Mouse (Mus musculus): Measurements from ENCODE around the gene Ctbs. TPM values are rescaled to one million over a fixed set of nuclear protein-coding genes. Genes with fewer than 3 reads are reported as not detected.
"Not testable (repeated sequence)": the region's sequence is repeated elsewhere in the genome, so short reads cannot be mapped to it uniquely, and the experiment has no call there.

The Ctbs gene
- polyA plus RNA-seq, 1 experiment from 2014 or later = 10.6 TPM

DNA sequence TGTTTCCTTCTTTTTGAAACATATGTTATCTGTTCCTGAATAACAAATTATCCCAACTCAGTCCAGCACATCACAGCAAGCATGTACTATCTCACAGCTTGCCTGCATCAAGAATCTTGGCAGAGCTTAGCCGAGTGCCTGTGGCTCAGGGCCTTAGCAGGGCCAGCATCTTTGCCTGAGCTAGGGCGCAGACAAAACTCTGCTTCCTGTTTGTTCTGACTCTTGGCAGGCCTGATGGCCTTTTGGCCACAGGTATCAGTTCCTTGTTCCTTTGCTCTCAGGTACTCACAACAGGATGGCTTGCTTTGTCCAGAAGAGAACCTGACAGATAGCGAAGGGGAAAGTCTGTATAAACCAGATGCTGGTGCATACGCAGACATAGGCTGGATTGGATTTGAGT lies 35.6 kb upstream of the Ctbs start:
- ATAC-seq (ENCODE audit: insufficient number of reproducible peaks, low FRiP score, low TSS enrichment, low read depth) = no peak
- Histone ChIP-seq H3K9ac (no peak overlapping the region), H3K27me3 (no peaks in the 10 kb centered on the region), H3K4me2 (replicated peaks) (no peak overlapping the region), H3K36me3 (peaks cover 10% of the 10 kb centered on the region; the same call in 1 of the 2 replicates), H3K4me1 (peaks cover 11% of the 10 kb centered on the region; the same call in 1 of the 2 replicates), H3K9me3 (replicated peaks) (no peaks in the 10 kb centered on the region), H3K27ac (replicated peaks) (no peak overlapping the region), H3K4me3 (replicated peaks) (no peak overlapping the region)
- 82% methylated on average over 4 of the region's 4 CpGs for WGBS

DNA sequence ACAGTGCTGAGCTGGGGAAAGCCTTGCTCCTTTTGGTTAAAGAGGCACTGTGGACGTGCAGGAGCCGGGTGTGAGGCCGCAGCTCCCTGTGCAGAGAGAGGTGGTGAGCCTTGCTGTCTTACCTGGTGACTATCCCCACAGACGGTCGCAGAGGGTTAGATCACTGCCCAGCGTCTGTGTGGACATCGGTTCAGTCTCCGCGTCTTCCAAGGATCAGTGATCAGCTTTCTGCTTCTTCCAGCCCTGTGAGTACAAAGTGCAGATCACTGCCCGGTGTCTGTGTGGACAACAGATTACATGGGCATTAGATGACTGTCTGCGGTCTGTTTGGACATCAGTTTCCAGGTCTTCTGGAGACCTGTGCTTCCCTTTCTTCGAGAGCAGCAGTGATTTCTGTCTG lies 35.0 kb upstream of the Ctbs start:
- Histone ChIP-seq H3K4me1 (peaks cover 11% of the 10 kb centered on the region; the same call in 1 of the 2 replicates), H3K9ac (no peak overlapping the region), H3K4me3 (replicated peaks) (no peak overlapping the region), H3K4me2 (replicated peaks) (no peak overlapping the region), H3K36me3 (peaks cover 16% of the 10 kb centered on the region; the same call in 1 of the 2 replicates), H3K27me3 (no peaks in the 10 kb centered on the region), H3K27ac (replicated peaks) (no peak overlapping the region), H3K9me3 (replicated peaks) (no peaks in the 10 kb centered on the region)
- 90% methylated on average over 12 of the region's 12 CpGs for WGBS
- no peak for ATAC-seq (ENCODE audit: insufficient number of reproducible peaks, low FRiP score, low TSS enrichment, low read depth)

DNA sequence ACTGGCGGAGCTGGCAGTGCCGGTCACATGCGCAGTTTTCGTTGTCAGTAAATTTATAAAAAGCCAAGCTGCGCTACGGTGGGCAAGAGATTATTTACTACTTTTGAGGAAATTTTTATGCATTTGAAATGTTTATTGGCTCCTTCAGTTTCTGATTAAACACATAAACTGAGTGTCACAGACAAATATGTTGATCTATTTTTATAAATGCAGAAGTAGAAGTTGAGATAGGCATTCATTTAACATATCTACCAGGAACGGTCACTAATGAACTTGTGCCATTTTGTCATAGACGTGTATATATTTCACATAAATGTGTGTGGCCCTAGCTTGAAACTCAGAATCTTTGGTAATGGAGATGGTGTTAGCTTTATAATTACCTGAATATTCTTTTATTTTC lies 31.7 kb upstream of the Ctbs start:
- Histone ChIP-seq H3K27ac (replicated peaks) (no peak overlapping the region), H3K4me1 (no peaks in the 10 kb centered on the region), H3K9me3 (replicated peaks) (no peaks in the 10 kb centered on the region), H3K27me3 (no peaks in the 10 kb centered on the region), H3K4me3 (replicated peaks) (no peak overlapping the region), H3K9ac (no peak overlapping the region), H3K36me3 (peaks cover 24% of the 10 kb centered on the region; the same call in 1 of the 2 replicates), H3K4me2 (replicated peaks) (no peak overlapping the region)
- 95% methylated on average over 8 of the region's 8 CpGs for WGBS
- no peak for ATAC-seq (ENCODE audit: insufficient number of reproducible peaks, low FRiP score, low TSS enrichment, low read depth)

DNA sequence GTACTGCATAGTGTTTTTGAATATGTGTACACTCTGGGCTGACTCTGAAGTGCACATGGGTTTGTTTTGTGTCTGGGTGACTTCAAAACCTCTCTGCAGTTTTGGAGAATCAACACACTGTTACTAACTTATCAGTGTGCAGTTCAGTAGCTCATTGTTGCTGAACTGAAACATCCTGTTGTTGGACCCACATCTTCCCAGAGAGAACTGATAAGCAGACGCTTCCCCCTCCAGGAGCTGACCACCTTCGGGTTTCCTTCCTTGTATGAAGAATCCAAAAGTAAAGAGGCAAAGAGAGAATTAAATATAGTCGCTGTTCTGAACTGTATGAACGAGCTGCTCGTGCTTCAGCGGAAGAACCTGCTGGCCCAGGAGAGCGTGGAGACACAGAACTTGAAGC lies 30.7 kb upstream of the Ctbs start:
- Histone ChIP-seq H3K9me3 (replicated peaks) (no peaks in the 10 kb centered on the region), H3K9ac (no peak overlapping the region), H3K4me2 (replicated peaks) (no peak overlapping the region), H3K4me3 (replicated peaks) (no peak overlapping the region), H3K36me3 (peaks cover 33% of the 10 kb centered on the region), H3K27me3 (no peaks in the 10 kb centered on the region), H3K4me1 (no peaks in the 10 kb centered on the region), H3K27ac (replicated peaks) (no peak overlapping the region)
- WGBS = 91% methylated on average over 7 of the region's 7 CpGs
- ATAC-seq (ENCODE audit: insufficient number of reproducible peaks, low FRiP score, low TSS enrichment, low read depth) = no peak

DNA sequence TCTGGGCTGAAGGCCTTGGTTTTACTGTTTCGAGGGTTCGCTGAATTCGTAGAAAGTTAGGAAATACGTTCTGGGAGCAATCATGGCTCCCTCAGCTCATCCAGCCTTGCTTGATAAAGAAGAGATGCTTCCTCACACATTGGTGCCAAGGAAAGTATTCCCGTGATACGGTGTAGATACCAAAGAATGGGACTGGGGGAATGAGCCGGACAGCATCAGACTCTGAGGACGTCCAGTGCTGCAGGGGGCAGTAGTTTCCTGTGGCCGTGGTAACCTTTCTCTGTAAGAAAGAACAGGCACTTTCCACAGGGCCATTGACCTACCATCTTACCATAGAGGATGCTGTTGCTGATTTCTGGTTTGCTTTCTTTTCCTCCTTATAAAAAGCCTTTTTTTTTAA lies 30.1 kb upstream of the Ctbs start:
- Histone ChIP-seq H3K4me3 (replicated peaks) (no peak overlapping the region), H3K9ac (no peak overlapping the region), H3K36me3 (peaks cover 33% of the 10 kb centered on the region), H3K4me1 (no peaks in the 10 kb centered on the region), H3K9me3 (replicated peaks) (no peaks in the 10 kb centered on the region), H3K4me2 (replicated peaks) (no peak overlapping the region), H3K27me3 (no peaks in the 10 kb centered on the region), H3K27ac (replicated peaks) (no peak overlapping the region)
- 90% methylated on average over 9 of the region's 9 CpGs for WGBS
- no peak for ATAC-seq (ENCODE audit: insufficient number of reproducible peaks, low FRiP score, low TSS enrichment, low read depth)

DNA sequence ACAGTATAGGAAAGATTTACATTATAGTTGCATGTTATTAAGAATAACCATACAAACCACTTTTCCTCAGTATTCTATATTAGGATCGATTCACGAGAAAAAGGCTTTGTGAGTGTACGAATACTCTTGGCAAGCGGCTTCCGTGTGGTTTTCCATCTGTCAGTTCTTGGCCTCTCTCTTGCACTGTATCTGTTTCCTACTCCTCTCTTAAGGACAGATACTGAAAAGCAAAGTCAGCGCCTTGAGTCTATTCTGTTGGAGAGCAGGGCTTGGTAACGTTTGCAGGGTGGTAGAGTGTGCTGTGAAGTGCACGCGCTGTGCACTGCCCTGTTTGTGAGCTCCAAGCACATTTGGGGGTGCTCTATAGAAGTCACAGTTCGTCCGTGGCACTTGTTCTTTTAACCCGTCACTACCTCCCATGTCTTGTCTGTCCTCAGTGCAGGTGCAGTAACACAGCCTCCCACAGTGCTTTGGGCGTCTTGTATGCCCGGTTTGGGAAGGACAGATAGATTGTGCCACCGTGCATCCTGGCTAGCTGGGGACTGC lies 29.5 kb upstream of the Ctbs start:
- H3K27me3 ChIP-seq = no peaks in the 10 kb centered on the region
- no peaks in the 10 kb centered on the region for H3K9me3 ChIP-seq (replicated peaks)
- H3K27ac ChIP-seq (replicated peaks) = no peak overlapping the region
- no peaks in the 10 kb centered on the region for H3K4me1 ChIP-seq
- ATAC-seq (ENCODE audit: insufficient number of reproducible peaks, low FRiP score, low TSS enrichment, low read depth) = no peak
- no peak overlapping the region for H3K9ac ChIP-seq
- no peak overlapping the region for H3K4me2 ChIP-seq (replicated peaks)
- no peak overlapping the region for H3K4me3 ChIP-seq (replicated peaks)
- 89% methylated on average over 15 of the region's 15 CpGs for WGBS
- peaks cover 33% of the 10 kb centered on the region for H3K36me3 ChIP-seq

DNA sequence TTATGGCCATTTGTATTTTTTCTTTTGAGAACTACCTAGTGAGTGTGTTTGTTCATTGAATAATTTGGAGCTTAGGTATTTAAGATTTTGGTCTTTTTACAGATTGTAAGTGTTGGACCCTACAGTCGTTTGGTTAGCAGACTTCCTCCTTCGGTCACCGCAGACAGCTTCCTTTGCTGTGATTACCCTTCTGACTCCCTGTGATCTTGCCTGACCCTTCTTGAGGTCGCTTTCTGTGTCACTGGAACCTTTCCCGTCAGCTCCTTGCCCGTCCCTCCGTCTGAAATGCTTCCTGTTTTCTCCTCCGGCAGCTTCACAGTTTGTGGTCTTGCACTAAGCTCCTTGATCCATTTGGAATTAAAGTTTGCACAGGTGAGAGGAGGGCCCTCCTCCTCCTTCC lies 27.8 kb upstream of the Ctbs start:
- H3K4me1 ChIP-seq = no peaks in the 10 kb centered on the region
- no peak overlapping the region for H3K27ac ChIP-seq (replicated peaks)
- no peak for ATAC-seq (ENCODE audit: insufficient number of reproducible peaks, low FRiP score, low TSS enrichment, low read depth)
- no peak overlapping the region for H3K4me2 ChIP-seq (replicated peaks)
- H3K9ac ChIP-seq = no peak overlapping the region
- no peaks in the 10 kb centered on the region for H3K27me3 ChIP-seq
- 41% methylated on average over 8 of the region's 8 CpGs for WGBS
- H3K4me3 ChIP-seq (replicated peaks) = no peak overlapping the region
- H3K9me3 ChIP-seq (replicated peaks) = no peaks in the 10 kb centered on the region
- H3K36me3 ChIP-seq = peaks cover 33% of the 10 kb centered on the region

DNA sequence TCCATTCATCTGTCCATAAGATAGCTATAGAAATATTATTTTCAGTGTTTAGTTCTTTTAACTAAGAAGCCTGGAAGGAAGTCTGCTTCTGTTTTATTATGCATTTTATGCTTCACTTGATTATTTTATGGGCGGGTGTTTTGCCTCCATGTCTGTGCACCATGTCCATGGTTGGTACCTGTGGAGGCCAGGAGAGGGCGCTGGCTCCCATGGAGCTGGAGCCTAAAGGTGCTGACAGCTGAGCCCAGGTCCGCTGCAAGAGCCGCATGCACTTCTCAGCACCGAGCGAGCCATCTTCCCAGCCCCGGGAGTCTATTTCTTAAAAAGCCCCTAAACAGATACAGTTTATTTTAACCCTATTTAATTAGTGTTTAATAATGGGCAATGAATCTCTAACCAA lies 25.9 kb upstream of the Ctbs start:
- WGBS = 82% methylated on average over 7 of the region's 7 CpGs

DNA sequence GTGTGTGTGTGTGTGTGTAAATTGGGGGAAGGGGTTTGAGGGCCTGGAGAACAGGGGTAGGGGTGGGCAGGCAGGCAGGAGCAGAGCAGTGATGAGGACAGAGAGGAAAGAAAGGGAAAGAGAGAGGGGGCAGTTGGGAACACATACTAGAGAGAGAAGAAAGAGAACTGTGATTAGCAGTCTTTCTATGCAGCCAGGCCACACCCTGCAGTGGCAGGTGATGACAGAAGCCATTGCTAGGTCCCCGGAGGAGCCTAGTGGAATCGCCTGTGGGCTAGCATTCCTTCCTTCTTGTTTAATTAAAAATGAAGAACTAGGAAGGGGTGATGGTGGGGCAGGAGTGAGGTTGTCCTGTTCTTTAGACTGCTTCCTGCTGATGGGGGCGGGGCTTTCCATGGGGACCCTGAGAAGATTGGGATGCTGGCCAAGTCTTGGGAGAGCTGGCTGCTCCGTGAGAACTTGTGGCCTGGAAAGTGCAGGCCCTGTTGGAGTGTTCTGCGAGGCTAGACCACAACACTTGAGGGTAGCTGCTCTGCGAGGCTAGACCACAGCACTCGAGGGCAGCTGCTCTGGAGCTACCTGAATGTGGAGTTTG lies 25.2 kb upstream of the Ctbs start:
- H3K36me3 ChIP-seq = peaks cover 34% of the 10 kb centered on the region
- no peak for ATAC-seq (ENCODE audit: insufficient number of reproducible peaks, low FRiP score, low TSS enrichment, low read depth)
- no peak overlapping the region for H3K27ac ChIP-seq (replicated peaks)
- no peaks in the 10 kb centered on the region for H3K27me3 ChIP-seq
- no peaks in the 10 kb centered on the region for H3K4me1 ChIP-seq
- H3K4me3 ChIP-seq (replicated peaks) = no peak overlapping the region
- no peaks in the 10 kb centered on the region for H3K9me3 ChIP-seq (replicated peaks)
- no peak overlapping the region for H3K4me2 ChIP-seq (replicated peaks)
- WGBS = 58% methylated on average over 7 of the region's 7 CpGs
- H3K9ac ChIP-seq = no peak overlapping the region

More for the DNA sequence above, 25.9 kb upstream of the Ctbs start:
- no peak overlapping the region for H3K9ac ChIP-seq
- no peaks in the 10 kb centered on the region for H3K9me3 ChIP-seq (replicated peaks)
- no peaks in the 10 kb centered on the region for H3K27me3 ChIP-seq
- H3K4me2 ChIP-seq (replicated peaks) = no peak overlapping the region
- no peak for ATAC-seq (ENCODE audit: insufficient number of reproducible peaks, low FRiP score, low TSS enrichment, low read depth)
- no peaks in the 10 kb centered on the region for H3K4me1 ChIP-seq
- no peak overlapping the region for H3K27ac ChIP-seq (replicated peaks)
- no peak overlapping the region for H3K4me3 ChIP-seq (replicated peaks)
- peaks cover 37% of the 10 kb centered on the region for H3K36me3 ChIP-seq

DNA sequence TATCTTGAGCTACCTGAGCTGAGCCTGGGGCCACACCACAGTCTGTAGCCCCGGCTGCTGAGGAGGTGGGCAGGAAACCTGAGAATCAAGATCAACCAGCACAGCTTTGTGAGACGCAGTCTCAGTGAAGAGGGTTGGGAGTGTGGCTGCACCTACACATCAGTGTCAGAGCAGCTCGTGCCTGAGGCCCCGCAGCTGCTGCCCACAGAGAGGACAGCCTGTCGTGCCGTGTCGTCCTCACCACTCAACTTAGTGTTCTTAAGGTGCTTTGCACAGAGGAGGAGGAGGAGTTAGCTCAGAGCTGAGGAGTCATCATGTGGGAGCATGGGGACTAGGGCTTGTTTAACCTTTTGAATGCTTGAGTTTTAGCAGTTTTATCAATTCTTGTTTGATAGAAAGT lies 23.7 kb upstream of the Ctbs start:
- no peaks in the 10 kb centered on the region for H3K4me1 ChIP-seq
- H3K4me3 ChIP-seq (replicated peaks) = no peak overlapping the region
- WGBS = 49% methylated on average over 7 of the region's 7 CpGs
- H3K36me3 ChIP-seq = peaks cover 42% of the 10 kb centered on the region
- no peak overlapping the region for H3K27ac ChIP-seq (replicated peaks)
- no peak overlapping the region for H3K4me2 ChIP-seq (replicated peaks)
- H3K27me3 ChIP-seq = no peaks in the 10 kb centered on the region
- H3K9ac ChIP-seq = no peak overlapping the region
- H3K9me3 ChIP-seq (replicated peaks) = no peaks in the 10 kb centered on the region
- ATAC-seq (ENCODE audit: insufficient number of reproducible peaks, low FRiP score, low TSS enrichment, low read depth) = no peak

DNA sequence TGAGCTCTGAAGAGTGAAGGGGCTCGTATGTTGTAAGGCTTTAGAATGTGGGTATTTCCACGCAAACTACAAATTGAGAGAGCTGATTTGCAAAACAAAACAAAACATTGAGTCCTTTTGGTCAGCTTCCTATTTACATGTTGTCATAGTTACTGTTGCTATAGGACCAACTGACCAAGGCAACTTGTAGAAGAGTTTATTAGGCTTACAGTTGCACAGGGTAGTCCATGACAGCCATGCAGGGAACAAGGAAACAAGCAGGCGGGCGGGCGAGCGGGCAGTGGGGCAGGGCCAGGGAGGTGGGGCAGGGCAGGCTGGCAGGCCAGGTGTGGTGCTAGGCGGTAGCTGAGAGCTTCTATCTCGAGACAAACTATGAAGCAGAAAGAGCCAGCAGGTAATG lies 23.1 kb upstream of the Ctbs start:
- Histone ChIP-seq H3K36me3 (peaks cover 48% of the 10 kb centered on the region), H3K4me3 (replicated peaks) (no peak overlapping the region), H3K9me3 (replicated peaks) (no peaks in the 10 kb centered on the region), H3K4me1 (no peaks in the 10 kb centered on the region), H3K9ac (no peak overlapping the region), H3K27ac (replicated peaks) (no peak overlapping the region), H3K4me2 (replicated peaks) (no peak overlapping the region), H3K27me3 (no peaks in the 10 kb centered on the region)
- no peak for ATAC-seq (ENCODE audit: insufficient number of reproducible peaks, low FRiP score, low TSS enrichment, low read depth)
- WGBS = 91% methylated on average over 8 of the region's 8 CpGs

DNA sequence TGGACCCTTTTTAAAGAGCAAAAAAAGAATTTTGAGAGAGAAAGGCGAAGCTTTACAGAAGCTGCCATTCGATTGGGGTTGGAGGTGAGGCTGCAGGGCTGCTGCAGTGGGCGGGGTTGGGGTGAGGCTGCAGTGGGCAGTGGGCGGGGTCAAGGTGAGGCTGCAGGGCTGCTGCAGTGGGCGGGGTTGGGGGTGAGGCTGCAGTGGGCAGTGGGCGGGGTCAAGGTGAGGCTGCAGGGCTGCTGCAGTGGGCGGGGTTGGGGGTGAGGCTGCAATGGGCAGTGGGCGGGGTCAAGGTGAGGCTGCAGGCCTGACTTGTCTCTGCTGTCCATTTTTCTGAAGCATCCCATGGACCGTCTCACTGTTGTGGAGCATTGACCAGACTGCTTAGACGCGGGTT lies 16.5 kb upstream of the Ctbs start:
- not testable (repeated sequence) for H3K4me2 ChIP-seq (replicated peaks); H3K4me1 ChIP-seq; H3K9ac ChIP-seq; ATAC-seq (ENCODE audit: insufficient number of reproducible peaks, low FRiP score, low TSS enrichment, low read depth); H3K4me3 ChIP-seq (replicated peaks); H3K27me3 ChIP-seq; H3K27ac ChIP-seq (replicated peaks); H3K9me3 ChIP-seq (replicated peaks)
- 85% methylated on average over 11 of the region's 11 CpGs for WGBS
- peaks cover 54% of the 10 kb centered on the region for H3K36me3 ChIP-seq

Data from embryonic facial prominence, embryonic 15.5 days (tissue).